Mouse (Mus musculus) limb, embryonic 10.5 days (tissue): Measurements from ENCODE around the gene Zfp87. TPM values are rescaled to one million over a fixed set of nuclear protein-coding genes. Genes with fewer than 3 reads are reported as not detected.

Experiments used
- DNase-seq: peaks from one replicate; pipeline ENCODE4 v3.0.0-alpha.2; 2017; ENCODE audit warnings: low spot score
- H3K27ac ChIP-seq: fragments of 300-500 bp; sonication (generic); 2 replicates; pipeline ENCODE4 v1.5.1; 2016; ENCODE audit warnings: mild to moderate bottlenecking
- H3K27me3 ChIP-seq: fragments of 300-500 bp; sonication (generic); 2 replicates; pipeline ENCODE4 v1.6.1; 2016; ENCODE audit warnings: low read depth, mild to moderate bottlenecking; ENCODE audit not compliant: poor library complexity, severe bottlenecking
- H3K36me3 ChIP-seq: fragments of 300-500 bp; sonication (generic); 2 replicates; pipeline ENCODE4 v1.6.1; 2016; ENCODE audit warnings: mild to moderate bottlenecking, moderate library complexity
- H3K4me1 ChIP-seq: fragments of 300-500 bp; sonication (generic); 2 replicates; pipeline ENCODE4 v1.6.1; 2016
- H3K4me3 ChIP-seq: fragments of 300-500 bp; sonication (generic); 2 replicates; pipeline ENCODE4 v1.5.1; 2016; ENCODE audit warnings: mild to moderate bottlenecking, moderate library complexity
- H3K9me3 ChIP-seq: fragments of 300-500 bp; sonication (generic); replicated peaks from 2 replicates; pipeline ENCODE4 v1.6.1; 2016; ENCODE audit warnings: mild to moderate bottlenecking
- WGBS: fragments of 180-500 bp; shearing (Covaris S2); methylation state at CpG from one replicate; pipeline ENCODE4 v1.1.7; 2016; 5-methylcytosine and 5-hydroxymethylcytosine counted together
- polyA plus RNA-seq: library from polyadenylated mRNA; unstranded; fragments of >200 nt; fragmentation: Nextera tagmentation; extraction: Ambion mirVana; gene quantifications from 2 replicates; pipeline ENCODE4 v1.2.1, GENCODE M21; 2016

Zfp87 gene
- polyA plus RNA-seq, 1 experiment from 2014 or later, result 22.3 TPM

DNA sequence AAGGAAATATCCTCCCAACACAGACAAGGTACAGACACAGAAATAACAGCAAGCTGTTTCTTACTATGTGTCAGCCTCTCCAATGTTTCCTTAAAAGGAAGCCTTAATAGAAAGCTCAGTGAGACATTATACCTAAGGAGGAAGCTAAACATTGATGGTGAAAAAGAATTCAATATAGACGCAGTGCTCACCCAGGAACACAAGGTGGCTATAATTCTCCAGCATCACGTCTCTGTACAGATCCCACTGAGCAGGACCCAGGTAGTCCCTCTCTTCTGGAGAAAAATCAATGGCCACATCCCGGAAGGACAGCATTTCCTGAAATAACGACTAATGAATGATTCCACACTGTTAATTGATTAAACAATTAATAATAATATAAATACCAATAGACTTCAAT lies 44.4 kb downstream of the Zfp87 start:
- Histone ChIP-seq H3K4me3 (no peak overlapping the region), H3K4me1 (peaks cover 9% of the 10 kb centered on the region), H3K36me3 (no peaks in the 10 kb centered on the region), H3K27me3 (no peaks in the 10 kb centered on the region), H3K9me3 (no peaks in the 10 kb centered on the region), H3K27ac (no peak overlapping the region)
- no peak for DNase-seq
- 77% methylated on average over 4 of the region's 4 CpGs for WGBS

DNA sequence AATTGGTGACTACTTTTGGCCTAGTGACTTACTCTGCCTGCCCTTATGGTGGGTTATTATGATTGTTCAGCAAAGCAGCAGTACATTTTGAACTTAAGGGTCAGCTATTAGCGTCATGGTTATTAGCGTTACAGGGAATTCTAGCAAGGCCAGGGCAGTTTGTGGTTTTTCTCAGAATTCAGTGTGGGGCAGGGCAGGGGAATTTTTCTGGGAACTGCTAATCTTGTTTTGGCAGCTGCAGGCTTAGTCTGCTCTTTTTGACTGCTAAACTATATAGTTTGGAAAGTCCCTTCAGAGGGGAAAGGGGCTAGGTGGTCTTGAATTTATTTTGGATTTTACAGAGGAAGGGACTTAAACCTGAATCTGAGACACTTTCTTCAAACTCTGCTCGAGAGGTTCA lies 56.7 kb downstream of the Zfp87 start:
- H3K9me3 ChIP-seq, result no peaks in the 10 kb centered on the region
- no peaks in the 10 kb centered on the region for H3K4me1 ChIP-seq
- no peak overlapping the region for H3K27ac ChIP-seq
- no peaks in the 10 kb centered on the region for H3K27me3 ChIP-seq
- H3K4me3 ChIP-seq, result no peak overlapping the region
- WGBS, result 88% methylated on average over 3 of the region's 3 CpGs
- H3K36me3 ChIP-seq, result peaks cover 26% of the 10 kb centered on the region
- no peak for DNase-seq

Other genes with a start within 250 kb of the Zfp87 start
- gene Zfp458, start 247.7 kb downstream of the Zfp87 start, polyA plus RNA-seq, result 0.74 and 1.5 TPM in 2 replicates
- 0.24 and 0.50 TPM in 2 replicates for gene Zfp457, start 219.7 kb downstream of the Zfp87 start, polyA plus RNA-seq
- 1.4 and 1.7 TPM in 2 replicates for gene Zfp595, start 193.6 kb downstream of the Zfp87 start, polyA plus RNA-seq
- gene Gm28044, start 165.6 kb downstream of the Zfp87 start, polyA plus RNA-seq, result not detected in 2 replicates
- gene Zfp953, start 165.6 kb downstream of the Zfp87 start, polyA plus RNA-seq, result 0.93 and 1.2 TPM in 2 replicates
- gene Gm28041, start 150.4 kb downstream of the Zfp87 start, polyA plus RNA-seq, result 0.35 TPM in 1 of 2 replicates, not detected in the other
- 0.78 and 1.2 TPM in 2 replicates for gene Zfp456, start 150.4 kb downstream of the Zfp87 start, polyA plus RNA-seq
- gene Zfp429, start 126.4 kb downstream of the Zfp87 start, polyA plus RNA-seq, result 2.7 and 6.0 TPM in 2 replicates
- 1.2 TPM in 2 replicates for gene Zfp459, start 104.8 kb downstream of the Zfp87 start, polyA plus RNA-seq
- gene Zfp874a, start 74.6 kb downstream of the Zfp87 start, polyA plus RNA-seq, result 6.8 and 10.1 TPM in 2 replicates
- 1.5 and 2.5 TPM in 2 replicates for gene Zfp874b, start 41.9 kb downstream of the Zfp87 start, polyA plus RNA-seq
- gene Zfp58, start 25.6 kb downstream of the Zfp87 start, polyA plus RNA-seq, result 14.2 and 18.5 TPM in 2 replicates
- gene Gm26965, start within 50 bp of the Zfp87 start, polyA plus RNA-seq, result not detected in 2 replicates
- gene Zfp748, start 27.7 kb upstream of the Zfp87 start, polyA plus RNA-seq, result 16.4 and 18.5 TPM in 2 replicates
- 2.6 and 3.6 TPM in 2 replicates for gene Zfp729b, start 83.5 kb upstream of the Zfp87 start, polyA plus RNA-seq
- 0.18 TPM in 1 of 2 replicates, not detected in the other for gene Gm49345, start 111.6 kb upstream of the Zfp87 start, polyA plus RNA-seq
- gene Zfp729a, start 111.6 kb upstream of the Zfp87 start, polyA plus RNA-seq, result 2.0 and 2.5 TPM in 2 replicates
- 9.9 and 12.1 TPM in 2 replicates for gene Zfp738, start 160.9 kb upstream of the Zfp87 start, polyA plus RNA-seq
- 6.2 and 8.9 TPM in 2 replicates for gene Zfp65, start 203.0 kb upstream of the Zfp87 start, polyA plus RNA-seq
- gene Zfp85, start 229.1 kb upstream of the Zfp87 start, polyA plus RNA-seq, result 4.3 and 4.7 TPM in 2 replicates